In genomic region chr11:90470271-90470670, GRCm38 (mm10) we compare ENCODE assay signal across 19 mouse cellular contexts.
A peak's percentile ranks its signal among the peaks of the same experiment; 100 is the strongest.
DNase-seq lines count a peak whose midpoint lies in the region; TF ChIP-seq lines count a peak whose summit lies in the region.
"Had no signal": no experiment of that assay in that cellular context is flagged by ENCODE, and none has a peak within 500 bp of the region (broad histone marks: within the 10 kb centered on the region; RNA-seq: fewer than 3 reads in every experiment).

No protein-coding gene starts in this region.

- no peaks in the 10 kb centered on the region for H3K9me3 ChIP-seq in limb, embryonic 10.5 days (replicated peaks)
- H3K9me3 ChIP-seq: embryonic facial prominence, embryonic 12.5 days; forebrain, embryonic 15.5 days; heart, embryonic 15.5 days; hindbrain, embryonic 10.5 days had no signal

- peak; percentile 2 for DNase-seq in kidney, adult 2 months
- DNase-seq in kidney, postnatal 14 days, result no peak
- peak; percentile 39 for DNase-seq in cerebellum, adult 11-12 months
- peak; percentile 42 for DNase-seq in cerebellum, adult 9-11 months
- peak; percentile 4 to 7 for DNase-seq in cerebellum, postnatal 36 days
- no peak for DNase-seq in layer of hippocampus, adult 18-20 months (ENCODE audit: low spot score in 2 of 2)
- no peak for DNase-seq in limb, embryonic 10.5 days (ENCODE audit: low spot score)
- DNase-seq: adrenal gland, adult 8-10 months; adrenal gland, postnatal 36 days; embryo, embryonic 11 days; gastrocnemius, postnatal 10 days; heart, adult 2 months; heart, postnatal 14 days; kidney, adult 8-10 months had no signal

- H3K36me3 ChIP-seq in kidney, adult 2 months (ENCODE audit: control insufficient read depth, insufficient read depth, low read length), result no peaks in the 10 kb centered on the region
- H3K36me3 ChIP-seq in limb, embryonic 10.5 days, result no peaks in the 10 kb centered on the region
- H3K36me3 ChIP-seq: embryonic facial prominence, embryonic 12.5 days; forebrain, embryonic 15.5 days; heart, embryonic 15.5 days; hindbrain, embryonic 10.5 days had no signal

- TF ChIP-seq CTCF in kidney, adult 2 months (conservative IDR thresholded peaks at IDR 0.05; ENCODE audit: insufficient read depth, insufficient read length, low read depth, low read length), result no peak

- no peaks in the 10 kb centered on the region for H3K27me3 ChIP-seq in kidney, adult 2 months (replicated peaks; ENCODE audit: control insufficient read depth, insufficient read depth, low read length)
- no peaks in the 10 kb centered on the region for H3K27me3 ChIP-seq in limb, embryonic 10.5 days (ENCODE audit: low read depth, poor library complexity, severe bottlenecking)
- H3K27me3 ChIP-seq: embryonic facial prominence, embryonic 12.5 days; forebrain, embryonic 15.5 days; heart, embryonic 15.5 days had no signal

- no peak for TF ChIP-seq POLR2A in kidney, adult 2 months (IDR thresholded peaks at IDR 0.05; ENCODE audit: low read depth, low read length)

- no peaks in the 10 kb centered on the region for H3K4me1 ChIP-seq in kidney, adult 2 months (ENCODE audit: control insufficient read depth, insufficient read depth, low read length)
- H3K4me1 ChIP-seq in limb, embryonic 10.5 days, result no peaks in the 10 kb centered on the region
- H3K4me1 ChIP-seq: forebrain, embryonic 15.5 days; heart, embryonic 15.5 days; hindbrain, embryonic 10.5 days had no signal

- 70% methylated on average over 4 of the region's 4 CpGs for WGBS in kidney, adult 2 months
- 93% methylated on average over 4 of the region's 4 CpGs for WGBS in limb, embryonic 10.5 days

- H3K27ac ChIP-seq in kidney, adult 2 months (ENCODE audit: insufficient read depth, low read depth, low read length), result no peak overlapping the region
- no peak overlapping the region for H3K27ac ChIP-seq in limb, embryonic 10.5 days
- H3K27ac ChIP-seq: embryonic facial prominence, embryonic 12.5 days; forebrain, embryonic 15.5 days; heart, adult 2 months; heart, embryonic 15.5 days; hindbrain, embryonic 10.5 days; hindbrain, embryonic 14.5 days had no signal

- no peak overlapping the region for H3K4me3 ChIP-seq in kidney, adult 2 months (ENCODE audit: insufficient read depth, low read depth, low read length)
- no peak overlapping the region for H3K4me3 ChIP-seq in limb, embryonic 10.5 days
- H3K4me3 ChIP-seq: embryonic facial prominence, embryonic 12.5 days; forebrain, embryonic 15.5 days; heart, adult 2 months; heart, embryonic 15.5 days; hindbrain, embryonic 10.5 days had no signal

Comparison
In these comparisons a context has a peak if more than half of its experiments do, and no peak if none do; other contexts are left out.
1. DNase-seq: peak in kidney, adult 2 months (single experiment), cerebellum, adult 11-12 months (single experiment), cerebellum, adult 9-11 months (single experiment) and cerebellum, postnatal 36 days (2 of 2); none in kidney, postnatal 14 days (single experiment), layer of hippocampus, adult 18-20 months (0 of 2) and limb, embryonic 10.5 days (single experiment).